Mouse (Mus musculus) limb, embryonic 10.5 days (tissue): ENCODE data around the gene Trappc6a. TPM values are rescaled to one million over a fixed set of nuclear protein-coding genes. Genes with fewer than 3 reads are reported as not detected.
"Not testable (repeated sequence)": the region's sequence is repeated elsewhere in the genome, so short reads cannot be mapped to it uniquely, and the experiment has no call there.

ENCODE experiments used
- DNase-seq: peaks from one replicate; pipeline ENCODE4 v3.0.0-alpha.2; 2017; ENCODE audit warnings: low spot score
- H3K27ac ChIP-seq: fragments of 300-500 bp; sonication (generic); 2 replicates; pipeline ENCODE4 v1.5.1; 2016; ENCODE audit warnings: mild to moderate bottlenecking
- H3K27me3 ChIP-seq: fragments of 300-500 bp; sonication (generic); 2 replicates; pipeline ENCODE4 v1.6.1; 2016; ENCODE audit warnings: low read depth, mild to moderate bottlenecking; ENCODE audit not compliant: poor library complexity, severe bottlenecking
- H3K36me3 ChIP-seq: fragments of 300-500 bp; sonication (generic); 2 replicates; pipeline ENCODE4 v1.6.1; 2016; ENCODE audit warnings: mild to moderate bottlenecking, moderate library complexity
- H3K4me1 ChIP-seq: fragments of 300-500 bp; sonication (generic); 2 replicates; pipeline ENCODE4 v1.6.1; 2016
- H3K4me3 ChIP-seq: fragments of 300-500 bp; sonication (generic); 2 replicates; pipeline ENCODE4 v1.5.1; 2016; ENCODE audit warnings: mild to moderate bottlenecking, moderate library complexity
- H3K9me3 ChIP-seq: fragments of 300-500 bp; sonication (generic); replicated peaks from 2 replicates; pipeline ENCODE4 v1.6.1; 2016; ENCODE audit warnings: mild to moderate bottlenecking
- WGBS: fragments of 180-500 bp; shearing (Covaris S2); methylation state at CpG from one replicate; pipeline ENCODE4 v1.1.7; 2016; 5-methylcytosine and 5-hydroxymethylcytosine counted together
- polyA plus RNA-seq: library from polyadenylated mRNA; unstranded; fragments of >200 nt; fragmentation: Nextera tagmentation; extraction: Ambion mirVana; gene quantifications from 2 replicates; pipeline ENCODE4 v1.2.1, GENCODE M21; 2016

Gene Trappc6a
- polyA plus RNA-seq, 1 experiment from 2014 or later = 90.5 TPM

DNA sequence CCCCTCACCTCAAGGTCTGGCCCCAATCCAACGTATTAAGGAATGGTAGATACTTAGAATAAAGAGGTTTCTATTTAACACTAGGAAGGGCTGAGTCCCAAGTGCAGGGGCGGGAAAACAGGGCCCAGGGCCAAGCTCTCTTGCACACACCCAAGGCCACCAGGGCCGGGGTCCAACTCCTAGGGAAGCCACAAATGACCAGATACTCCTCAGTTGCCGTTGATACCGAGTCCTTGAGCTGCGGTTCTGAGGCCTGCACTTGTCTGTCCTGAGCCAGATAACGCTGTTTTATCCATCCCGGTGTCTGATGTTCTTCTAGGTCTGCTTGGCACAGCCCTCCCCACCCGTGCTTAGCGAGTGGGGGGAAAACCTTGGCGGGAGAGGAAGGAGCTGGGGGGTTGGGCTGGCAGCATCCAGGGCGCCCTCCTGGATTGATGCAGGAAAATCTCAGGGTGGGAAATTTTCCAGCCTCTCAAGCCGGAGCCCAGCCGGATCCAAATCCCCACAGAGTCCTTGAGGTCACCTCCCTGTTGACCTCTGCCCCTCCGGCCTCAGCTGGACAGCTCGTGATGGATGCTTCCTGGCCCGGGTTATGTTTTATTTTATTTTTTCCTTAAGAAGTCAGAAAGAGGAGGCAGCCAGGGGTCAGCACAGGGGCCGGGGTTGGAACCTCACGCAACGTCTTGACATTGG, 12.5 kb upstream of the Trappc6a start:
- Histone ChIP-seq H3K27me3 (peaks cover 27% of the 10 kb centered on the region), H3K4me1 (peaks cover 32% of the 10 kb centered on the region), H3K27ac (no peak overlapping the region), H3K4me3 (no peak overlapping the region), H3K36me3 (no peaks in the 10 kb centered on the region), H3K9me3 (no peaks in the 10 kb centered on the region)
- no peak for DNase-seq
- 63% methylated on average over 20 of the region's 20 CpGs for WGBS

GRCm38 (mm10) chr7:19496214-19496555, 12.0 kb upstream of the Trappc6a start:
- 76% methylated on average over 5 of the region's 5 CpGs for WGBS
- peaks cover 21% of the 10 kb centered on the region for H3K27me3 ChIP-seq
- no peak for DNase-seq
- no peaks in the 10 kb centered on the region for H3K9me3 ChIP-seq
- H3K36me3 ChIP-seq = no peaks in the 10 kb centered on the region
- no peak overlapping the region for H3K4me3 ChIP-seq
- H3K4me1 ChIP-seq = peaks cover 33% of the 10 kb centered on the region
- H3K27ac ChIP-seq = no peak overlapping the region

DNA sequence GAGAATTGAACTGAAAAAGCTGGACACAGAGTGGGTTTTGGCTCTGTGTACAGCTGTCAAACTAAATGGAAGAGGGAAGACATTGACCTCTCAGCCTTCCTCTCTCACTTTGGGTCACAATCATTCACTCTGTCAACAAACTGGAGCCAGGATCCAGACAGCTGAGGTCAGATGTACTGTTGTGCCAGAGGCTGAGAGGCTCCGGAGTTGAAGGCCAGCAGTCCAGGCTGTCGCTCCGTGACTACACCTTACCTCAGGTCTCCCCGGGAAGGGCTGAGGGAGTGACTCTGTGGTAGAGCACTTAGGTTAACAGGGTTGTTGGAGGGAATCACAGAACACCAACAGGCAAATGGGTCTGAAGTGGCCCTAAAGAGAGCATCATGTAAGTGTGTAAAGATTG, 9.9 kb upstream of the Trappc6a start:
- no peak overlapping the region for H3K4me3 ChIP-seq
- no peaks in the 10 kb centered on the region for H3K9me3 ChIP-seq
- 76% methylated on average over 4 of the region's 4 CpGs for WGBS
- no peaks in the 10 kb centered on the region for H3K36me3 ChIP-seq
- H3K27me3 ChIP-seq = peaks cover 1% of the 10 kb centered on the region; the same call in 1 of the 2 replicates
- peaks cover 23% of the 10 kb centered on the region for H3K4me1 ChIP-seq
- DNase-seq = no peak
- no peak overlapping the region for H3K27ac ChIP-seq

GRCm38 (mm10) chr7:19500420-19501363, 7.5 kb upstream of the Trappc6a start:
- Histone ChIP-seq H3K4me3 (no peak overlapping the region), H3K4me1 (peaks cover 15% of the 10 kb centered on the region), H3K36me3 (no peaks in the 10 kb centered on the region), H3K27me3 (no peaks in the 10 kb centered on the region), H3K27ac (no peak overlapping the region), H3K9me3 (no peaks in the 10 kb centered on the region)
- no peak for DNase-seq
- WGBS = 75% methylated on average over 12 of the region's 12 CpGs

- peaks cover 17% of the 10 kb centered on the region for H3K4me1 ChIP-seq
- WGBS = 79% methylated on average over 4 of the region's 4 CpGs
- no peak overlapping the region for H3K27ac ChIP-seq
- no peaks in the 10 kb centered on the region for H3K27me3 ChIP-seq
- no peaks in the 10 kb centered on the region for H3K9me3 ChIP-seq
- no peak overlapping the region for H3K4me3 ChIP-seq
- no peak for DNase-seq
- H3K36me3 ChIP-seq = no peaks in the 10 kb centered on the region
These were observed 6.5 kb upstream of the Trappc6a start for GRCm38 (mm10) chr7:19501658-19502057.

GRCm38 (mm10) chr7:19503481-19504068, 4.6 kb upstream of the Trappc6a start:
- H3K27me3 ChIP-seq = no peaks in the 10 kb centered on the region
- no peaks in the 10 kb centered on the region for H3K36me3 ChIP-seq
- H3K9me3 ChIP-seq = no peaks in the 10 kb centered on the region
- H3K4me1 ChIP-seq = peaks cover 29% of the 10 kb centered on the region
- DNase-seq = peak; percentile 69
- no peak overlapping the region for H3K4me3 ChIP-seq
- H3K27ac ChIP-seq = no peak overlapping the region
- 34% methylated on average over 5 of the region's 5 CpGs for WGBS

GRCm38 (mm10) chr7:19506326-19506725, 1.9 kb upstream of the Trappc6a start:
- peaks cover 24% of the 10 kb centered on the region for H3K4me1 ChIP-seq
- no peak for DNase-seq
- 29% methylated on average over 6 of the region's 6 CpGs for WGBS
- H3K36me3 ChIP-seq = peaks cover 3% of the 10 kb centered on the region; the same call in 1 of the 2 replicates
- H3K27ac ChIP-seq = no peak overlapping the region; the same call in 1 of the 2 replicates
- H3K9me3 ChIP-seq = no peaks in the 10 kb centered on the region
- peak overlapping the region; percentile 76; the same call in 1 of the 2 replicates for H3K4me3 ChIP-seq
- H3K27me3 ChIP-seq = no peaks in the 10 kb centered on the region

DNA sequence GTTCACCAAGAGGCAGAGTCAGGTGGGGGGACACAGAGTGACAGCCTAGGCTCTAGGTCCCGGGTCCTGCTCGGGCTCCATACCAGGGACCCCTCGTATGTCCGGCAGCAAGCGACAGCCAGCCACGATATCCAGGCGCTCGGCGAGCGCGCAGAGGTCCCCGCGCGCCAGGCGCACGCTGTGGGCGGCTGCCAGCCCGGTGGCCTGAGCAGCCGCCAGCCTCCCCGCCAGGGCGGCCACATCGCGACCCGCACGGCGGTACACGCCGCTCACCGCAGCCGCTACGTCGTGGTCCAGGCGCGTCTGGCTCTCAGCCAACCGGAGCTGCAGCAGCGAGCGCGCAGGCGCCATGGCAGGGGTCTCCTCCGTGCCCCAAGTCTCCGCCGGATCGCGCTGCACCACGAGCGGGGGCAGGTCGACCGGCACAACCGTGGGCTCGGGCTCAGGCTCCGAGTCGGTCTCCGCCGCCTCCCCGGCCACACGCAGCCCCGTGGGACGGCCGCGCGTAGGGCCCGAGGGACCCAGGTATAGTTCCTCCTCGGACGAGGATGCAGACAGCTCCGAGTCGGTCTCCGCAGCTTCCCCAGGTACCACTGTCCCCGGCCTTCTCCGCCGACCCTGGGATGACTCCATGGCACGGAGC, 1.1 kb upstream of the Trappc6a start:
- Histone ChIP-seq H3K4me1 (peaks cover 24% of the 10 kb centered on the region), H3K4me3 (peak overlapping the region; percentile 76), H3K27me3 (no peaks in the 10 kb centered on the region), H3K27ac (peak overlapping the region; percentile 92), H3K9me3 (no peaks in the 10 kb centered on the region), H3K36me3 (peaks cover 8% of the 10 kb centered on the region; the same call in 1 of the 2 replicates)
- under 1% methylated on average over 71 of the region's 71 CpGs for WGBS
- peak; percentile 84 for DNase-seq

- Histone ChIP-seq H3K36me3 (peaks cover 8% of the 10 kb centered on the region; the same call in 1 of the 2 replicates), H3K9me3 (no peaks in the 10 kb centered on the region), H3K4me3 (peak overlapping the region; percentile 76), H3K27ac (peak overlapping the region; percentile 92), H3K4me1 (peaks cover 24% of the 10 kb centered on the region), H3K27me3 (no peaks in the 10 kb centered on the region)
- DNase-seq = no peak
- 3% methylated on average over 18 of the region's 18 CpGs for WGBS
These were observed 598 bp upstream of the Trappc6a start for GRCm38 (mm10) chr7:19507612-19507981.

- DNase-seq = no peak
- peak overlapping the region; percentile 92 for H3K27ac ChIP-seq
- no peaks in the 10 kb centered on the region for H3K27me3 ChIP-seq
- peak overlapping the region; percentile 76 for H3K4me3 ChIP-seq
- peaks cover 28% of the 10 kb centered on the region for H3K4me1 ChIP-seq
- H3K36me3 ChIP-seq = peaks cover 8% of the 10 kb centered on the region; the same call in 1 of the 2 replicates
- no peaks in the 10 kb centered on the region for H3K9me3 ChIP-seq
- 13% methylated on average over 15 of the region's 15 CpGs for WGBS
These were observed 851 bp downstream of the Trappc6a start for GRCm38 (mm10) chr7:19508924-19509568.

- H3K4me3 ChIP-seq = peak overlapping the region; percentile 76
- peak overlapping the region; percentile 92; the same call in 1 of the 2 replicates for H3K27ac ChIP-seq
These were observed 1.6 kb downstream of the Trappc6a start for GRCm38 (mm10) chr7:19509786-19510185.

GRCm38 (mm10) chr7:19511934-19512333, 3.7 kb downstream of the Trappc6a start:
- Histone ChIP-seq H3K27me3 (peaks cover 10% of the 10 kb centered on the region), H3K4me1 (peaks cover 23% of the 10 kb centered on the region)
- not testable (repeated sequence) for H3K27ac ChIP-seq, H3K36me3 ChIP-seq, DNase-seq, H3K4me3 ChIP-seq, H3K9me3 ChIP-seq
- 83% methylated on average over 7 of the region's 7 CpGs for WGBS

More at GRCm38 (mm10) chr7:19509786-19510185, 1.6 kb downstream of the Trappc6a start:
- H3K9me3 ChIP-seq = no peaks in the 10 kb centered on the region
- DNase-seq = no peak
- H3K4me1 ChIP-seq = peaks cover 28% of the 10 kb centered on the region
- H3K27me3 ChIP-seq = no peaks in the 10 kb centered on the region
- WGBS = 93% methylated on average over 7 of the region's 7 CpGs
- H3K36me3 ChIP-seq = peaks cover 8% of the 10 kb centered on the region; the same call in 1 of the 2 replicates
